Mouse (Mus musculus) small intestine, adult 2 months (tissue): Measurements from ENCODE around the gene Samd4.

ENCODE experiments used
- CTCF ChIP-seq: fragments of 200-500 bp; IDR thresholded peaks from 2 replicates; pipeline ENCODE4 v1.5.1; 2012; ENCODE audit warnings: low read depth, mild to moderate bottlenecking, control low read depth, inconsistent platforms, low read length, moderate library complexity, mixed read lengths; ENCODE audit not compliant: insufficient replicate concordance, insufficient read length; ENCODE audit errors: extremely low read depth
- POLR2A ChIP-seq: fragments of 200-500 bp; IDR thresholded peaks from 2 replicates; pipeline ENCODE4 v1.6.1; 2012; ENCODE audit warnings: low read depth, mild to moderate bottlenecking, control low read depth, inconsistent platforms, low read length, moderate library complexity

DNA sequence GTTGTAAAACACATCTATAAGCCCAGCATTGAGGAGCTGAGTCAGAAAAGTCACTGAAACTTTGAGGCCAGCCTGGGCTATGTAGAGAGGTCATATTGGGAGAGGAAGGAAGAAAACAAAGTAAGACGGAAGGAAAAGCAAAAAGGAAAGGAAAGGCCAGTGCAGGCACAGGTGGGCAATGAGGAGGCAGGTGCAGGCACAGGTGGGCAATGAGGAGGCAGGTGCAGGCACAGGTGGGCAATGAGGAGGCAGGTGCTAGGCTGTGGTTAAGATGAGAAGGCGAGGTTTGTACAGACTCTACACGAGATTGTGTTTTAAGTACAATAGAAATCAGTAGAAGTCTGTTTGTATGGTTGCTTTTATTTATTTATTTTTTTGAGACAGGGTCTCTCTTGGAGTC lies 65.0 kb downstream of the Samd4 start:
- TF ChIP-seq CTCF (no peak), POLR2A (no peak)
